Mouse (Mus musculus): ENCODE data around the gene Gm49361. TPM values are rescaled to one million over a fixed set of nuclear protein-coding genes. Genes with fewer than 3 reads are reported as not detected.

Gene Gm49361
- not detected for polyA plus RNA-seq (2012; fragmentation: generic; extraction: Trizol)

- Histone ChIP-seq H3K4me3 (peak within 1 kb of the TSS; percentile 44), H3K79me2 (ENCODE audit: control insufficient read depth, insufficient read depth) (peaks cover 42% of the 10 kb centered on the region), H3K4me2 (ENCODE audit: low read depth) (peak within 1 kb of the TSS; percentile 90), H3ac (ENCODE audit: control insufficient read depth, insufficient read length) (peak within 1 kb of the TSS; percentile 93), H3K36me3 (ENCODE audit: control insufficient read depth, insufficient read depth) (no peaks in the 10 kb centered on the region), H3K27me3 (ENCODE audit: control insufficient read depth, insufficient read depth, insufficient read length) (no peaks in the 10 kb centered on the region)
- TF ChIP-seq POLR2AphosphoS2 (IDR thresholded peaks at IDR 0.05; ENCODE audit: insufficient read length, low read depth) = no peak
- no peak for TF ChIP-seq E2F4 (IDR thresholded peaks at IDR 0.05; ENCODE audit: insufficient read depth)
- TF ChIP-seq MYOG (IDR thresholded peaks at IDR 0.05; ENCODE audit: control insufficient read depth in 1 of 3, insufficient read depth in 1 of 3, insufficient read length in 2 of 3, low read depth in 2 of 3) = peak in 1 of 3 experiments; percentile 53
- peak; percentile 92 for TF ChIP-seq USF1 (IDR thresholded peaks at IDR 0.05; ENCODE audit: low read depth)
- TF ChIP-seq MYOD1 (IDR thresholded peaks at IDR 0.05; ENCODE audit: control insufficient read depth in 1 of 3, insufficient read length in 2 of 3, low read depth in 2 of 3) = peak in 2 of 3 experiments; percentile 46 to 56
- TF ChIP-seq MAX (IDR thresholded peaks at IDR 0.05; ENCODE audit: low read depth) = no peak
- peak; percentile 70 for TF ChIP-seq POLR2A (IDR thresholded peaks at IDR 0.05; ENCODE audit: insufficient read length, low read depth)
- peak; percentile 19 for TF ChIP-seq TCF3 (IDR thresholded peaks at IDR 0.05; ENCODE audit: insufficient read length, low read depth)
- TF ChIP-seq REST (IDR thresholded peaks at IDR 0.05; ENCODE audit: insufficient read depth, insufficient read length) = no peak
Observed at GRCm38 (mm10) chr14:57746001-57746771, at the start of gene Gm49361. Gene Gm49361, minus strand, starts transcription at chr14:57746103.

GRCm38 (mm10) chr14:57791171-57791570, 45.3 kb upstream of the Gm49361 start:
- Histone ChIP-seq H3K79me2 (ENCODE audit: control insufficient read depth, insufficient read depth) (no peaks in the 10 kb centered on the region), H3K27me3 (ENCODE audit: control insufficient read depth, insufficient read depth, insufficient read length) (no peaks in the 10 kb centered on the region), H3ac (ENCODE audit: control insufficient read depth, insufficient read length) (no peak overlapping the region), H3K36me3 (ENCODE audit: control insufficient read depth, insufficient read depth) (no peaks in the 10 kb centered on the region), H3K4me2 (ENCODE audit: low read depth) (no peak overlapping the region), H3K4me3 (no peak overlapping the region)
- TF ChIP-seq SRF (IDR thresholded peaks at IDR 0.05; ENCODE audit: control insufficient read depth, insufficient read length, low read depth) = no peak
- no peak for TF ChIP-seq REST (IDR thresholded peaks at IDR 0.05; ENCODE audit: insufficient read depth, insufficient read length)
- no peak for TF ChIP-seq MAX (IDR thresholded peaks at IDR 0.05; ENCODE audit: low read depth)
- TF ChIP-seq MYOD1 (IDR thresholded peaks at IDR 0.05; ENCODE audit: control insufficient read depth in 1 of 3, insufficient read length in 2 of 3, low read depth in 2 of 3) = no peak
- no peak for TF ChIP-seq E2F4 (IDR thresholded peaks at IDR 0.05; ENCODE audit: insufficient read depth)
- TF ChIP-seq TCF3 (IDR thresholded peaks at IDR 0.05; ENCODE audit: insufficient read length, low read depth) = no peak
- TF ChIP-seq POLR2A (IDR thresholded peaks at IDR 0.05; ENCODE audit: insufficient read length, low read depth) = no peak
- no peak for TF ChIP-seq POLR2AphosphoS2 (IDR thresholded peaks at IDR 0.05; ENCODE audit: insufficient read length, low read depth)
- TF ChIP-seq CEBPB (IDR thresholded peaks at IDR 0.05; ENCODE audit: insufficient read depth, poor library complexity, severe bottlenecking) = no peak
- TF ChIP-seq TCF12 (IDR thresholded peaks at IDR 0.05; ENCODE audit: insufficient read depth, poor library complexity, severe bottlenecking) = no peak
- no peak for TF ChIP-seq MYOG (IDR thresholded peaks at IDR 0.05; ENCODE audit: control insufficient read depth in 1 of 3, insufficient read depth in 1 of 3, insufficient read length in 2 of 3, low read depth in 2 of 3)
- TF ChIP-seq USF1 (IDR thresholded peaks at IDR 0.05; ENCODE audit: low read depth) = no peak

GRCm38 (mm10) chr14:57789759-57790158, 43.9 kb upstream of the Gm49361 start:
- H3K79me2 ChIP-seq (ENCODE audit: control insufficient read depth, insufficient read depth) = no peaks in the 10 kb centered on the region
- H3K27me3 ChIP-seq (ENCODE audit: control insufficient read depth, insufficient read depth, insufficient read length) = no peaks in the 10 kb centered on the region
- H3K36me3 ChIP-seq (ENCODE audit: control insufficient read depth, insufficient read depth) = no peaks in the 10 kb centered on the region
- H3K4me2 ChIP-seq (ENCODE audit: low read depth) = no peak overlapping the region
- H3K4me3 ChIP-seq = no peak overlapping the region
- no peak overlapping the region for H3ac ChIP-seq (ENCODE audit: control insufficient read depth, insufficient read length)
- TF ChIP-seq REST (IDR thresholded peaks at IDR 0.05; ENCODE audit: insufficient read depth, insufficient read length) = no peak
- TF ChIP-seq USF1 (IDR thresholded peaks at IDR 0.05; ENCODE audit: low read depth) = no peak
- TF ChIP-seq E2F4 (IDR thresholded peaks at IDR 0.05; ENCODE audit: insufficient read depth) = no peak
- no peak for TF ChIP-seq TCF12 (IDR thresholded peaks at IDR 0.05; ENCODE audit: insufficient read depth, poor library complexity, severe bottlenecking)
- no peak for TF ChIP-seq SRF (IDR thresholded peaks at IDR 0.05; ENCODE audit: control insufficient read depth, insufficient read length, low read depth)
- TF ChIP-seq MYOD1 (IDR thresholded peaks at IDR 0.05; ENCODE audit: control insufficient read depth in 1 of 3, insufficient read length in 2 of 3, low read depth in 2 of 3) = no peak
- TF ChIP-seq TCF3 (IDR thresholded peaks at IDR 0.05; ENCODE audit: insufficient read length, low read depth) = no peak
- no peak for TF ChIP-seq CEBPB (IDR thresholded peaks at IDR 0.05; ENCODE audit: insufficient read depth, poor library complexity, severe bottlenecking)
- TF ChIP-seq POLR2A (IDR thresholded peaks at IDR 0.05; ENCODE audit: insufficient read length, low read depth) = no peak
- no peak for TF ChIP-seq POLR2AphosphoS2 (IDR thresholded peaks at IDR 0.05; ENCODE audit: insufficient read length, low read depth)
- TF ChIP-seq MYOG (IDR thresholded peaks at IDR 0.05; ENCODE audit: control insufficient read depth in 1 of 3, insufficient read depth in 1 of 3, insufficient read length in 2 of 3, low read depth in 2 of 3) = no peak
- no peak for TF ChIP-seq MAX (IDR thresholded peaks at IDR 0.05; ENCODE audit: low read depth)

- no peak for TF ChIP-seq SRF (IDR thresholded peaks at IDR 0.05; ENCODE audit: control insufficient read depth, insufficient read length, low read depth)
- TF ChIP-seq MAX (IDR thresholded peaks at IDR 0.05; ENCODE audit: low read depth) = no peak
- no peak for TF ChIP-seq E2F4 (IDR thresholded peaks at IDR 0.05; ENCODE audit: insufficient read depth)
- no peak for TF ChIP-seq POLR2A (IDR thresholded peaks at IDR 0.05; ENCODE audit: insufficient read length, low read depth)
- TF ChIP-seq TCF12 (IDR thresholded peaks at IDR 0.05; ENCODE audit: insufficient read depth, poor library complexity, severe bottlenecking) = no peak
- TF ChIP-seq CEBPB (IDR thresholded peaks at IDR 0.05; ENCODE audit: insufficient read depth, poor library complexity, severe bottlenecking) = no peak
- no peak overlapping the region for H3K4me2 ChIP-seq (ENCODE audit: low read depth)
- H3ac ChIP-seq (ENCODE audit: control insufficient read depth, insufficient read length) = no peak overlapping the region
- no peaks in the 10 kb centered on the region for H3K27me3 ChIP-seq (ENCODE audit: control insufficient read depth, insufficient read depth, insufficient read length)
- no peaks in the 10 kb centered on the region for H3K36me3 ChIP-seq (ENCODE audit: control insufficient read depth, insufficient read depth)
- H3K4me3 ChIP-seq = no peak overlapping the region
- H3K79me2 ChIP-seq (ENCODE audit: control insufficient read depth, insufficient read depth) = no peaks in the 10 kb centered on the region
Observed at GRCm38 (mm10) chr14:57789311-57789710, 43.4 kb upstream of the Gm49361 start.
